9 mouse cellular contexts compared by ENCODE assay signal in the genomic region with DNA sequence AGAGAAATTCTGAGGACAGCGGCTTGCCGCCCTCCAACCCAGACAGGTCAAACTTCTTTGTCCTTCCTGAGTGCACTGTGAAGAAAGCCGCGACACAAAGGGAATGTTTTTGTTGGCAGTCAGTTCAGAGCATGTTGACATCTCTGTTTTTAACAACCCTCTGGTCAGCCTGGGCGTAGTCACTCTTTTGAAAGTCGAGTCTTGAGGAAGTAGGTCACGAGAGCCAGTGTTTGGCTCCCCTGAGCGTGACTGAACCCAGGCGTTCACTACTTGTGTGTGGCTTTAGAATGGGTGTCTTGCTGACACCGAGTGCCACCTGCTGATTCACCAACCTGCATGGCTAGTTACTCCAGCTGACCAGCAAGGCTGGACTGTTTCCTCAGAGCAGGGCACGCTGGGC. TPM values are rescaled to one million over a fixed set of nuclear protein-coding genes. Genes with fewer than 3 reads are reported as not detected.
DNase-seq lines count a peak whose midpoint lies in the region; ATAC-seq lines count a peak whose summit lies in the region.
"Had no signal": no experiment of that assay in that cellular context is flagged by ENCODE, and none has a peak within 500 bp of the region (broad histone marks: within the 10 kb centered on the region; RNA-seq: fewer than 3 reads in every experiment).

No protein-coding gene starts in this region.

- H3K9ac ChIP-seq in hindbrain, embryonic 14.5 days, result no peak overlapping the region
- H3K9ac ChIP-seq: hindbrain, embryonic 15.5 days had no signal

- H3K4me2 ChIP-seq in hindbrain, embryonic 14.5 days (replicated peaks), result no peak overlapping the region
- H3K4me2 ChIP-seq: hindbrain, embryonic 15.5 days had no signal

- H3K27me3 ChIP-seq in hindbrain, embryonic 10.5 days (ENCODE audit: insufficient read depth, poor library complexity, severe bottlenecking), result no peaks in the 10 kb centered on the region
- no peaks in the 10 kb centered on the region for H3K27me3 ChIP-seq in hindbrain, embryonic 14.5 days (ENCODE audit: control insufficient read depth, insufficient read depth, low read length)
- peaks cover 4% of the 10 kb centered on the region; the same call in 1 of the 2 replicates for H3K27me3 ChIP-seq in limb, embryonic 10.5 days (ENCODE audit: low read depth, poor library complexity, severe bottlenecking)

- no peaks in the 10 kb centered on the region for H3K36me3 ChIP-seq in hindbrain, embryonic 10.5 days
- H3K36me3 ChIP-seq in hindbrain, embryonic 14.5 days (replicated peaks; ENCODE audit: control insufficient read depth, insufficient read depth), result no peaks in the 10 kb centered on the region
- no peaks in the 10 kb centered on the region for H3K36me3 ChIP-seq in limb, embryonic 10.5 days
- H3K36me3 ChIP-seq: hindbrain, embryonic 15.5 days had no signal

- no peak for DNase-seq in hindbrain, embryonic 10.5 days (ENCODE audit: low spot score)
- DNase-seq in hindbrain, embryonic 14.5 days (ENCODE audit: low spot score), result no peak
- DNase-seq in heart, adult 18-20 months, result peak; percentile 52 to 69
- peak; percentile 40 to 69 for DNase-seq in kidney, postnatal 25 days
- DNase-seq in frontal cortex, adult 2 months (ENCODE audit: extremely low spot score in 1 of 2, low spot score in 1 of 2), result no peak
- DNase-seq in limb, embryonic 10.5 days (ENCODE audit: low spot score), result no peak
- DNase-seq in layer of hippocampus, postnatal 36 days, result no peak

- H3K27ac ChIP-seq in hindbrain, embryonic 10.5 days, result 0 out of 2 replicates have a peak overlapping the region, but pooled peaks have one; percentile 29
- no peak overlapping the region for H3K27ac ChIP-seq in hindbrain, embryonic 14.5 days
- H3K27ac ChIP-seq in limb, embryonic 10.5 days, result no peak overlapping the region
- H3K27ac ChIP-seq: hindbrain, embryonic 15.5 days had no signal

- 26% methylated on average over 11 of the region's 11 CpGs for WGBS in hindbrain, embryonic 10.5 days
- 31% methylated on average over 11 of the region's 11 CpGs for WGBS in hindbrain, embryonic 14.5 days
- 59% methylated on average over 11 of the region's 11 CpGs for WGBS in limb, embryonic 10.5 days

- no peaks in the 10 kb centered on the region for H3K9me3 ChIP-seq in hindbrain, embryonic 10.5 days
- H3K9me3 ChIP-seq in hindbrain, embryonic 14.5 days (ENCODE audit: control insufficient read depth, low read length), result no peaks in the 10 kb centered on the region
- H3K9me3 ChIP-seq in limb, embryonic 10.5 days (replicated peaks), result no peaks in the 10 kb centered on the region
- H3K9me3 ChIP-seq: hindbrain, embryonic 15.5 days had no signal

- ATAC-seq in hindbrain, embryonic 14.5 days (ENCODE audit: low FRiP score), result no peak
- ATAC-seq in neutrophil, adult 5-6 weeks (ENCODE audit: extremely low read depth, insufficient number of reproducible peaks, low FRiP score, poor library complexity, severe bottlenecking), result peak; percentile 90

- peaks cover 11% of the 10 kb centered on the region; the same call in 1 of the 2 replicates for H3K4me1 ChIP-seq in hindbrain, embryonic 10.5 days (replicated peaks)
- H3K4me1 ChIP-seq in hindbrain, embryonic 14.5 days (replicated peaks; ENCODE audit: control insufficient read depth, insufficient read depth, low read length), result no peaks in the 10 kb centered on the region
- peaks cover 25% of the 10 kb centered on the region for H3K4me1 ChIP-seq in limb, embryonic 10.5 days
- H3K4me1 ChIP-seq: hindbrain, embryonic 15.5 days had no signal

- H3K4me3 ChIP-seq in hindbrain, embryonic 10.5 days, result no peak overlapping the region
- H3K4me3 ChIP-seq in hindbrain, embryonic 14.5 days (replicated peaks; ENCODE audit: low read length), result no peak overlapping the region
- H3K4me3 ChIP-seq in limb, embryonic 10.5 days, result no peak overlapping the region
- H3K4me3 ChIP-seq: hindbrain, embryonic 15.5 days had no signal

RNA-seq across cellular contexts. Expression of a gene that starts 18.4 kb away (rescaled TPM):
- 34.0 and 38.3 TPM in 2 replicates for polyA plus RNA-seq in hindbrain, embryonic 10.5 days (2016; fragmentation: Nextera tagmentation; extraction: Ambion mirVana)
- 21.7 and 24.8 TPM in 2 replicates for polyA plus RNA-seq in hindbrain, embryonic 14.5 days (2014; fragmentation: Nextera tagmentation; extraction: Ambion mirVana)
- total RNA-seq in heart, adult 18-20 months (2021), result 10 to 100 TPM; 12.3 to 12.5 TPM
- 9.5 and 11.2 TPM in 2 replicates for total RNA-seq in neutrophil, adult 5-6 weeks (2017)
- 6.4 and 6.9 TPM in 2 replicates for polyA plus RNA-seq in frontal cortex, adult 2 months (2012; rRNA removed)
- 41.1 and 42.7 TPM in 2 replicates for polyA plus RNA-seq in limb, embryonic 10.5 days (2016; fragmentation: Nextera tagmentation; extraction: Ambion mirVana)
- total RNA-seq in layer of hippocampus, postnatal 36 days (2021), result 1 to 10 TPM; 8.8 to 9.3 TPM

Comparison
In these comparisons a context has a peak if more than half of its experiments do, and no peak if none do; other contexts are left out.
1. DNase-seq: peak in heart, adult 18-20 months (2 of 2) and kidney, postnatal 25 days (2 of 2); none in hindbrain, embryonic 10.5 days (single experiment), hindbrain, embryonic 14.5 days (single experiment), frontal cortex, adult 2 months (0 of 2), limb, embryonic 10.5 days (single experiment) and layer of hippocampus, postnatal 36 days (0 of 2).